9 mouse cellular contexts compared by ENCODE assay signal in the genomic region with DNA sequence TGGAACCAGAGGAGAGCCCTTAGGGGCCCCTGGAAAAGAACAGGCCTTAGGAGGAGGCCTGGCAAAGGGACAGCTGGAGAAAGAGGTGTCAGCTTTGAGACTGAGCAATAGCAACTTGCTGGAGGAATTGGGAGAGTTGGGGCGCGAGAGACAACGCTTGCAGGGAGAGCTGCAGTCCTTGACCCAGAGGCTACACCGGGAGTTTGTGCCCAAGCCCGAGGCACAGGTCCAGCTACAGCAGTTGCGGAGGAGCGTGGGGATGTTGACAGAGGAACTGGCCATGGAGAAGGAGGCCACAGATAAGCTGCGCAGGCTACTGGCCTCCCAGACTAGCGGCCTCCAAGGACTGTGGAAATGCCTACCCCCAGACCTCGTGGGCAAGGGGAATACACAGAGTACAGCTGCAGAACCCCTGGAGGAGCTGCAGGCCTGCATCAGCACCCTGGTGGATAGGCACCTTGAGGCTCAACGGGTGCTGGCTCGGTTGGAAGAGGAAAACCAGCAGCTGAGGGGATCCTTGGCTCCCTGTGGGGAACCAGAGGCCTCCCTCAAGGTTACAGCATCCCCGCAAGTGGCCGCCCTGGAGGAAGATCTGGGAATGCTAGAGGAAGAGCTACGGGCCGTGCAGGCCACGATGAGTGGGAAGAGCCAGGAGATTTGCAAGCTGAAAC. TPM values are rescaled to one million over a fixed set of nuclear protein-coding genes. Genes with fewer than 3 reads are reported as not detected.
A peak's percentile ranks its signal among the peaks of the same experiment; 100 is the strongest.
DNase-seq lines count a peak whose midpoint lies in the region; ATAC-seq lines count a peak whose summit lies in the region.
"Had no signal": no experiment of that assay in that cellular context is flagged by ENCODE, and none has a peak within 500 bp of the region (broad histone marks: within the 10 kb centered on the region; RNA-seq: fewer than 3 reads in every experiment).

No protein-coding gene starts in this region.

- no peaks in the 10 kb centered on the region for H3K36me3 ChIP-seq in heart, embryonic 10.5 days
- H3K36me3 ChIP-seq in hindbrain, embryonic 12.5 days = no peaks in the 10 kb centered on the region
- H3K36me3 ChIP-seq in midbrain, embryonic 14.5 days (ENCODE audit: control insufficient read depth, insufficient read depth, low read length) = no peaks in the 10 kb centered on the region

- H3K4me2 ChIP-seq in hindbrain, embryonic 12.5 days (replicated peaks) = peak overlapping the region; percentile 43
- H3K4me2 ChIP-seq in midbrain, embryonic 14.5 days (ENCODE audit: low read length) = peak overlapping the region; percentile 35

- H3K4me3 ChIP-seq in heart, embryonic 10.5 days = peak overlapping the region; percentile 55
- H3K4me3 ChIP-seq in hindbrain, embryonic 12.5 days = no peak overlapping the region; the same call in 1 of the 2 replicates
- no peak overlapping the region for H3K4me3 ChIP-seq in midbrain, embryonic 14.5 days (replicated peaks; ENCODE audit: low read depth, low read length)

- DNase-seq in heart, embryonic 10.5 days (ENCODE audit: low spot score) = no peak
- no peak for DNase-seq in heart, postnatal 14 days
- peak; percentile 62 for DNase-seq in adrenal gland, postnatal 14 days
- DNase-seq in midbrain, embryonic 14.5 days = no peak
- no peak for DNase-seq in urinary bladder, adult 18-20 months (ENCODE audit: low spot score in 2 of 2)
- no peak for DNase-seq in right cerebral cortex, postnatal 25 days
- no peak for DNase-seq in urinary bladder, postnatal 14 days (ENCODE audit: low spot score)
- DNase-seq: kidney, postnatal 14 days had no signal

- H3K27ac ChIP-seq in heart, embryonic 10.5 days = no peak overlapping the region
- no peak overlapping the region for H3K27ac ChIP-seq in hindbrain, embryonic 12.5 days
- no peak overlapping the region for H3K27ac ChIP-seq in midbrain, embryonic 14.5 days (replicated peaks; ENCODE audit: low read depth, low read length)

- no peaks in the 10 kb centered on the region for H3K9me3 ChIP-seq in heart, embryonic 10.5 days
- H3K9me3 ChIP-seq in hindbrain, embryonic 12.5 days (replicated peaks) = no peaks in the 10 kb centered on the region
- no peaks in the 10 kb centered on the region for H3K9me3 ChIP-seq in midbrain, embryonic 14.5 days (ENCODE audit: control insufficient read depth, low read length)

- H3K4me1 ChIP-seq in heart, embryonic 10.5 days = peaks cover 16% of the 10 kb centered on the region
- H3K4me1 ChIP-seq in hindbrain, embryonic 12.5 days = 0 out of 2 replicates have a peak, but pooled peaks cover 6% of the 10 kb centered on the region
- H3K4me1 ChIP-seq in midbrain, embryonic 14.5 days (ENCODE audit: control insufficient read depth, insufficient read depth, low read length) = no peaks in the 10 kb centered on the region

- 0 out of 2 replicates have a peak overlapping the region, but pooled peaks have one; percentile 1 for H3K9ac ChIP-seq in hindbrain, embryonic 12.5 days
- no peak overlapping the region for H3K9ac ChIP-seq in midbrain, embryonic 14.5 days (replicated peaks; ENCODE audit: low read length)

- WGBS in heart, embryonic 10.5 days = 41% methylated on average over 17 of the region's 17 CpGs
- WGBS in hindbrain, embryonic 12.5 days = 55% methylated on average over 17 of the region's 17 CpGs
- WGBS in midbrain, embryonic 14.5 days = 63% methylated on average over 17 of the region's 17 CpGs

- no peak for ATAC-seq in hindbrain, embryonic 12.5 days (ENCODE audit: low FRiP score)
- no peak for ATAC-seq in midbrain, embryonic 14.5 days (ENCODE audit: low FRiP score, low TSS enrichment)

- intact Hi-C loops in heart, postnatal 14 days (cut with DNase I) = no loop called here

- peaks cover 64% of the 10 kb centered on the region for H3K27me3 ChIP-seq in heart, embryonic 10.5 days (ENCODE audit: insufficient read depth, poor library complexity, severe bottlenecking)
- peaks cover 26% of the 10 kb centered on the region for H3K27me3 ChIP-seq in hindbrain, embryonic 12.5 days
- no peaks in the 10 kb centered on the region; the same call in 1 of the 2 replicates for H3K27me3 ChIP-seq in midbrain, embryonic 14.5 days (ENCODE audit: control insufficient read depth, insufficient read depth, low read length)

RNA-seq across cellular contexts. Expression of a gene that starts 11.9 kb away (rescaled TPM):
- 41.8 and 43.4 TPM in 2 replicates for polyA plus RNA-seq in heart, embryonic 10.5 days (2016; fragmentation: Nextera tagmentation; extraction: Ambion mirVana)
- 10 to 100 TPM; 18.1 to 22.1 TPM for total RNA-seq in heart, postnatal 14 days (2021)
- total RNA-seq in adrenal gland, postnatal 14 days (2021) = 21.3 and 31.9 TPM in 2 replicates
- polyA plus RNA-seq in hindbrain, embryonic 12.5 days (2016; fragmentation: Nextera tagmentation; extraction: Ambion mirVana) = 48.2 and 55.0 TPM in 2 replicates
- polyA plus RNA-seq in midbrain, embryonic 14.5 days (2014; fragmentation: Nextera tagmentation; extraction: Ambion mirVana) = 25.5 and 26.3 TPM in 2 replicates

RNA-seq across cellular contexts. Expression of a gene that starts 14.4 kb away (rescaled TPM):
- polyA plus RNA-seq in heart, embryonic 10.5 days (2016; fragmentation: Nextera tagmentation; extraction: Ambion mirVana) = 0.14 TPM in 2 replicates
- total RNA-seq in heart, postnatal 14 days (2021) = under 1 TPM; 0.84 to 0.93 TPM
- total RNA-seq in adrenal gland, postnatal 14 days (2021) = 1.7 and 2.9 TPM in 2 replicates
- polyA plus RNA-seq in hindbrain, embryonic 12.5 days (2016; fragmentation: Nextera tagmentation; extraction: Ambion mirVana) = 0.57 and 0.58 TPM in 2 replicates
- 0.57 and 0.84 TPM in 2 replicates for polyA plus RNA-seq in midbrain, embryonic 14.5 days (2014; fragmentation: Nextera tagmentation; extraction: Ambion mirVana)

RNA-seq across cellular contexts. Expression of a gene that starts 24.1 kb away (rescaled TPM):
- 7.1 and 8.5 TPM in 2 replicates for polyA plus RNA-seq in heart, embryonic 10.5 days (2016; fragmentation: Nextera tagmentation; extraction: Ambion mirVana)
- 1 to 10 TPM; 2.1 to 2.2 TPM for total RNA-seq in heart, postnatal 14 days (2021)
- total RNA-seq in adrenal gland, postnatal 14 days (2021) = 3.6 and 4.1 TPM in 2 replicates
- polyA plus RNA-seq in hindbrain, embryonic 12.5 days (2016; fragmentation: Nextera tagmentation; extraction: Ambion mirVana) = 10.9 and 13.9 TPM in 2 replicates
- 14.1 and 14.3 TPM in 2 replicates for polyA plus RNA-seq in midbrain, embryonic 14.5 days (2014; fragmentation: Nextera tagmentation; extraction: Ambion mirVana)

RNA-seq across cellular contexts. Expression of a gene that starts 38.9 kb away (rescaled TPM):
- polyA plus RNA-seq in heart, embryonic 10.5 days (2016; fragmentation: Nextera tagmentation; extraction: Ambion mirVana) = 0.74 and 0.84 TPM in 2 replicates
- total RNA-seq in heart, postnatal 14 days (2021) = 1 to 10 TPM in 1 of 2 experiments, under 1 TPM in 1; 0.85 to 1.2 TPM
- total RNA-seq in adrenal gland, postnatal 14 days (2021) = 1.6 and 2.6 TPM in 2 replicates
- 0.71 and 1.3 TPM in 2 replicates for polyA plus RNA-seq in hindbrain, embryonic 12.5 days (2016; fragmentation: Nextera tagmentation; extraction: Ambion mirVana)
- 0.62 and 0.84 TPM in 2 replicates for polyA plus RNA-seq in midbrain, embryonic 14.5 days (2014; fragmentation: Nextera tagmentation; extraction: Ambion mirVana)

RNA-seq across cellular contexts. Expression of a gene that starts 43.1 kb away (rescaled TPM):
- polyA plus RNA-seq in heart, embryonic 10.5 days (2016; fragmentation: Nextera tagmentation; extraction: Ambion mirVana) = 37.7 and 41.0 TPM in 2 replicates
- 10 to 100 TPM; 21.8 to 24.3 TPM for total RNA-seq in heart, postnatal 14 days (2021)
- total RNA-seq in adrenal gland, postnatal 14 days (2021) = 26.4 and 33.4 TPM in 2 replicates
- 35.9 and 36.0 TPM in 2 replicates for polyA plus RNA-seq in hindbrain, embryonic 12.5 days (2016; fragmentation: Nextera tagmentation; extraction: Ambion mirVana)
- 27.9 and 28.7 TPM in 2 replicates for polyA plus RNA-seq in midbrain, embryonic 14.5 days (2014; fragmentation: Nextera tagmentation; extraction: Ambion mirVana)
